Mouse (Mus musculus) limb, embryonic 15.5 days (tissue): ENCODE data around the gene Pdcd2l. TPM values are rescaled to one million over a fixed set of nuclear protein-coding genes. Genes with fewer than 3 reads are reported as not detected.

Source experiments
- ATAC-seq: fragments of 200-750 bp; cut with Nextera tagmentation; 2 replicates; pipeline ENCODE4 v1.8.0; 2017; ENCODE audit warnings: low read depth, moderate TSS enrichment; ENCODE audit not compliant: insufficient number of reproducible peaks, low FRiP score, low TSS enrichment
- H3K27ac ChIP-seq: fragments of 300-500 bp; sonication (generic); 2 replicates; pipeline ENCODE4 v1.5.1; 2015; ENCODE audit warnings: moderate library complexity, mild to moderate bottlenecking, inconsistent platforms
- H3K27me3 ChIP-seq: fragments of 300-500 bp; sonication (generic); 2 replicates; pipeline ENCODE4 v1.6.1; 2015; ENCODE audit warnings: inconsistent platforms
- H3K36me3 ChIP-seq: fragments of 300-500 bp; sonication (generic); 2 replicates; pipeline ENCODE4 v1.6.1; 2015; ENCODE audit warnings: inconsistent platforms
- H3K4me1 ChIP-seq: fragments of 300-500 bp; sonication (generic); 2 replicates; pipeline ENCODE4 v1.6.1; 2015; ENCODE audit warnings: inconsistent platforms
- H3K4me2 ChIP-seq: fragments of 300-500 bp; sonication (generic); 2 replicates; pipeline ENCODE4 v1.6.1; 2015; ENCODE audit warnings: mild to moderate bottlenecking, inconsistent platforms
- H3K4me3 ChIP-seq: fragments of 300-500 bp; sonication (generic); 2 replicates; pipeline ENCODE4 v1.5.1; 2015; ENCODE audit warnings: mild to moderate bottlenecking, inconsistent platforms
- H3K9ac ChIP-seq: fragments of 300-500 bp; sonication (generic); 2 replicates; pipeline ENCODE4 v1.6.1; 2015; ENCODE audit warnings: inconsistent platforms
- H3K9me3 ChIP-seq: fragments of 300-500 bp; sonication (generic); 2 replicates; pipeline ENCODE4 v1.6.1; 2016; ENCODE audit warnings: inconsistent platforms
- WGBS: fragments of 180-500 bp; shearing (Covaris S2); methylation state at CpG from one replicate; pipeline ENCODE4 v1.1.7; 2015; 5-methylcytosine and 5-hydroxymethylcytosine counted together
- polyA plus RNA-seq: library from polyadenylated mRNA; unstranded; fragments of >200 nt; fragmentation: Nextera tagmentation; extraction: Ambion mirVana; gene quantifications from 2 replicates; pipeline ENCODE4 v1.2.1, GENCODE M21; 2015

Pdcd2l gene
- polyA plus RNA-seq, 1 experiment from 2014 or later = 59.1 TPM

DNA sequence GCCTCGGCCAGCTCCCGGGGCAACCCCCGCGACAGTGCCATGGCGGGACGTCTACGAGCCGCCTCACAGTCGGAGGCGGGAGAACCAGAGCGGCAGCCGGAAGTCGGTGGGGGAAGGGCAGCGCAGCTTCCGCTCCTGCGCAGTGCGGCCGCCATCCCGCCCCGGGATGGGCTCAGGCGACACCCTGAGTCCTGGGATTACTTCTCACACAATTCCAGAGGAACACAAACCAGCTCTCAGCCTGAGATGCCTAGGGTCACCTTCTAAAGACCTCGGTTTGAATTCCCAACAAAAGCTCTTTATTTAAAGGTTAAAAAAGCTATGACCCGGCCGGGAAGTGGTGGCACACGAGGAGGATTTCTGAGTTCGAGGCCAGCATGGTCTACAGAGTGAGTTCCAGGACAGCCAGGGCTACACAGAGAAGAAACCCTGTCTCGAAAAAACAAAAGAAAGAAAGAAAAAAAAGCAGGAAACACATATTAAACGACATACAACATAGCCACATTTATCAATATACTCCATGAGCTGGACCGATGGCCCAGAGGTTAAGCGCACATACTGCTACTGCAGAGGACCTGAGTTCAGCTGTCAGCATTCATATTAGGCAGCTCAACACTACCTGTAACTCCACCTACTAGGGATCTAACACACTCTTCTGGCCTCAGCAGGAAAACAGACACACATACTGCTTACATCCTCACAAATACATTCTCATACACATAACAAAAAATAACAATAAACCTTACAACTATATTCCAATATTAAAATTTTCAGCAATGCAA, 27.8 kb downstream of the Pdcd2l start:
- Histone ChIP-seq H3K4me2 (peak overlapping the region; percentile 62), H3K9me3 (no peaks in the 10 kb centered on the region), H3K4me3 (peak overlapping the region; percentile 94), H3K4me1 (peaks cover 8% of the 10 kb centered on the region), H3K36me3 (peaks cover 15% of the 10 kb centered on the region), H3K9ac (peak overlapping the region; percentile 97), H3K27me3 (no peaks in the 10 kb centered on the region), H3K27ac (peak overlapping the region; percentile 92)
- ATAC-seq = peak; percentile 93
- WGBS = 9% methylated on average over 30 of the region's 30 CpGs

DNA sequence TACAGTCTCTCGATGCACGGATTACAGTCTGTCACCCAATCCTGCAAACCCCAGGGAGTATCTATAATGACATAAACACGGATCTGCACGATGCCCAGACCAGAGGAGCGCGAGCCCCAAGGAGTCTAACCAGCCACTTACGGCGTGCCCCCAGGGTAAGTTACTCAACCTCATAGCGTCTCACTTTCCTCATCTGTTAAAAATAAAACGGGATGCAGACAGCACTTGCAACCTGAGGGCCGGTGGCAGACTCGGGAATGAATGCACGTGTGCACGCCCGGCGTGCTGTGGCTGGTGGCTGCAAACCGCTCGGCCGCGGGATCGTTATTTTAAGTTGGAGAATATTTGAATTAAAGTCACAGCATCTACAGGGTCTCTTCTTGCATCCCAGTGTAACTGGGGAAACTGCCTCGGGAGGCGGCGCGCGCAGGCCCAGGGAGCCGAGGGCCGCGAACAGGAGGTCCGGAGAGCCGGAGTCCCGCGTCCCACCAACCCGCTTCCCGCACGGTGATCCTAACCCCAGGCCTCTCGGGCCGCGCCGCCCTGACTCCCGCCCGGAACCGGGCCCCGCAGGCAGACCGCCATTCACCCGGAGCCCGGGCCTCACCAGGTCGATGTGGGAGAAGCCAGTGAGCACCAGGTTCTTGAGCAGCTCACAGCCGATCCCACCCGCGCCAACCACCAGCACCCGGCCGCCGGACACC, 28.5 kb downstream of the Pdcd2l start:
- Histone ChIP-seq H3K27ac (peak overlapping the region; percentile 92), H3K9me3 (no peaks in the 10 kb centered on the region), H3K9ac (peak overlapping the region; percentile 97), H3K36me3 (peaks cover 23% of the 10 kb centered on the region), H3K4me2 (peak overlapping the region; percentile 62), H3K27me3 (no peaks in the 10 kb centered on the region), H3K4me1 (peaks cover 8% of the 10 kb centered on the region), H3K4me3 (peak overlapping the region; percentile 94)
- under 1% methylated on average over 54 of the region's 54 CpGs for WGBS
- ATAC-seq = peak; percentile 67

DNA sequence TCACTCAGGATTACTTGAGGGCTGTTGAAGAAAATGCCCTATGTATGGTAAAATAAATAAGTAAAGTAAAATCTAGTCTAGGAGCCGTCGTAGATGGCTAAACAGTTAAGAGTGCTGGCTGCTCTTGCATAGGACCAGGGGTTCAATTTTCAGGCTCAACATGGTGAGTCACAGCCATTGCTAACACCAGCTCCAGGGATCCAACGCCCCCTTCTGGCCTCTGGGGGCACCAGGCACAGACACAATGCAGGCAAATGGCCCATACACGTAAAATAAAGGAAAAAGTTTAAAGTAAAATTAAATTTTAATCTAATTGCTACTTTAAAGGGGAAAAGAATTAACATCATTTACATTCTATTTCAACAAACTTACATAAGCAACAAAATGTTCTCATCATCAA, 29.6 kb downstream of the Pdcd2l start:
- Histone ChIP-seq H3K4me1 (peaks cover 8% of the 10 kb centered on the region), H3K27ac (no peak overlapping the region), H3K4me3 (no peak overlapping the region), H3K9ac (no peak overlapping the region), H3K27me3 (no peaks in the 10 kb centered on the region), H3K36me3 (peaks cover 33% of the 10 kb centered on the region), H3K9me3 (no peaks in the 10 kb centered on the region), H3K4me2 (0 out of 2 replicates have a peak overlapping the region, but pooled peaks have one; percentile 19)
- 53% methylated on average over 4 of the region's 4 CpGs for WGBS
- ATAC-seq = no peak

DNA sequence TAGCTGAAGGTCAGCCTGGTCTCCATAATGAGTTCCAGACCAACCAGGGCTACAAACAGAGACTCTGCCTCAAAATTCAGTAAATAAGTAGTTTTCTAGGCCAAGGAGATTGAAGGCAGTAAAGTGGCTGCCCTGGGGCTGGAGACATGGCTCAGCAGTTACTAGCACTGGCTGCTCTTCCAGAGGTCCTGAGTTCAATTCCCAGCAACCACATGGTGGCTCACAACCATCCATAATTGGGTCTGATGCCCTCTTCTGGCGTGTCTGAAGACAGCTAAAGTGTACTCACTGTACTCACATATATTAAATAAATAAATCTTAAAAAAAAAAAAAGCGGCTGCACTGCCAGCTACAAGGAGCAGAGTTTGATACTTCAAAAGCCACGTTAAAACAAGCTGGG, 30.5 kb downstream of the Pdcd2l start:
- no peak for ATAC-seq
- H3K4me3 ChIP-seq = no peak overlapping the region
- WGBS = 81% methylated on average over 3 of the region's 3 CpGs
- H3K4me1 ChIP-seq = peaks cover 8% of the 10 kb centered on the region
- H3K9me3 ChIP-seq = no peaks in the 10 kb centered on the region
- H3K36me3 ChIP-seq = peaks cover 42% of the 10 kb centered on the region
- no peak overlapping the region for H3K9ac ChIP-seq
- H3K27ac ChIP-seq = no peak overlapping the region
- H3K4me2 ChIP-seq = no peak overlapping the region
- no peaks in the 10 kb centered on the region for H3K27me3 ChIP-seq

DNA sequence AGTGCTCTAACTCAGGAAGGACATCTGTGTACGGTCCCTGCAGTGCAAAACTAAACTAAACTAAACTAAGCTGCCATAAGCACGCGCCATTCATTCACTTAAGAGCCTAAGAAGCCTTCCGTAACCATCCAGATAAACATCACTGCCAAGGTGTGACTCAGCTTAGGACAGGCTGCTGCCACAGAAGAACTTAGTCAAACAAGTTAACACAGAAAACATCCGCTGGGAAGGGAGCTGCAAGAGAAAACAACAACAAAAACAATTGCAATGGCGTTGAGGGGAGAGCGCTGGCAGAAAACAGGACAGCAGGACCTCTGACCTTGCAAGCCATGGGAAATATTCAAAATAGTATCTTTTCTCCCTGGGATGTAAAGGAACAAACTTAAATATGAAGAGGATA, 31.8 kb downstream of the Pdcd2l start:
- H3K4me1 ChIP-seq = peaks cover 8% of the 10 kb centered on the region
- ATAC-seq = no peak
- no peaks in the 10 kb centered on the region for H3K9me3 ChIP-seq
- no peak overlapping the region for H3K4me2 ChIP-seq
- WGBS = 91% methylated on average over 7 of the region's 7 CpGs
- no peak overlapping the region for H3K4me3 ChIP-seq
- H3K27ac ChIP-seq = no peak overlapping the region
- H3K36me3 ChIP-seq = peaks cover 54% of the 10 kb centered on the region
- H3K9ac ChIP-seq = no peak overlapping the region
- H3K27me3 ChIP-seq = no peaks in the 10 kb centered on the region

DNA sequence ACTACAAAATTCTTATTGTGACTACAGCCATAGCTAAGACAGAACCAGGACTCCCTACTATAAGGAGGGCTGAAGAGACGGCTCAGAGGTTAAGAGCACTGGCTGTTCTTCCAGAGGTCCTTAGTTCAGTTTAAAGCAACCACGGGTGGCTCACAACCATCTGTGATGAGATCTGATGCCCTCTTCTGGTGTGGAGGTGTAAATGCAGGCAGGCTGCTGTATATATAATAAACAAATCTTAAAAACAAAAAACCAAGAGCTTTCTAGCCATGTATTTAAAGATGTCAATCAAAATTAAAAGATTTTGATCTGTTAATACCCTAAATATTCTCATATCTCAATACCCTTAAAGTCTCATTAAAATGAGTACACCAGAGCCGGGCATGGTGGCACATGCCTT, 37.3 kb downstream of the Pdcd2l start:
- ATAC-seq = no peak
- no peaks in the 10 kb centered on the region for H3K27me3 ChIP-seq
- H3K4me3 ChIP-seq = no peak overlapping the region

DNA sequence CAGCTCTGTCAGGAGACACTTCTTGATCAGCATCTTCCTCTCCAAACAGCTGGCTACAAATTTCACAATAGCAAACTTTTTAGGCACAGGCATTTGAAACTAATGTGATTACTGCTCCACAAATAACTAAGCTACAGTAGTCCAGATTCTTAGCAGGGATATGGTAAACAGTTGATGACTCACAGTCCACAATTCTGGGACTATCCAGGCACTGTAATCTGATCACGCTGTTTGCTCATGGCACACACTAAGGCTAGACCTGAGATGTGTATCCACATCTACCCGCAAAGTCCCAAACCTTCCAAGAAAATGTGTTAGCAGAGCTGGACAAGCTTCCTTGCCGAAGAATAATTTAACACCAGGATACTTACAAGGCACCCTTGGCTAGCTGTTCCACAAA, 38.5 kb downstream of the Pdcd2l start:
- no peaks in the 10 kb centered on the region for H3K9me3 ChIP-seq
- H3K27ac ChIP-seq = no peak overlapping the region
- ATAC-seq = no peak
- no peaks in the 10 kb centered on the region for H3K4me1 ChIP-seq
- H3K9ac ChIP-seq = no peak overlapping the region
- 95% methylated on average over 3 of the region's 3 CpGs for WGBS
- no peak overlapping the region for H3K4me3 ChIP-seq
- peaks cover 92% of the 10 kb centered on the region for H3K36me3 ChIP-seq
- H3K27me3 ChIP-seq = no peaks in the 10 kb centered on the region
- H3K4me2 ChIP-seq = no peak overlapping the region

More for the DNA sequence above, 37.3 kb downstream of the Pdcd2l start:
- Histone ChIP-seq H3K36me3 (peaks cover 91% of the 10 kb centered on the region), H3K9ac (no peak overlapping the region), H3K4me2 (no peak overlapping the region), H3K9me3 (no peaks in the 10 kb centered on the region), H3K27ac (no peak overlapping the region), H3K4me1 (no peaks in the 10 kb centered on the region)
- 91% methylated on average over 3 of the region's 3 CpGs for WGBS

DNA sequence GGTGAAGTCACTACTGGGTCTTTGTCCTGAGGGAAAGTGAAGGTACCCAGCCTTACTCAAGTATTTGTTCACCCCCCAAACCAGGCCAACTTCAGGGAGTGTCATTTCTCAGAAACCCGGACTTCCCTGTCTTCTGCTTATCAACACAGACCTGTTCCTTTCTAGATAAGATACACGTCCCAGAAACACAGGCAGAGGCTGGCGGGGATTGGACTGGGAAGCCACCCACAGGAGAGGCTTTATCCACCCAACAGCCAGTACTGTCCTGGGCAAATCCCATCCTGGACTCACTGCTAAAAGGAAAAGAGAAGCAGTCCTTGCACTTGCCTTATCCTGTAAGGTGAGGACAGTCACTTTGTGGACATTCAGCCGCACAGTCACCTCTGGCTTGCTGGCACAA, 49.3 kb downstream of the Pdcd2l start:
- WGBS = 95% methylated on average over 4 of the region's 4 CpGs

DNA sequence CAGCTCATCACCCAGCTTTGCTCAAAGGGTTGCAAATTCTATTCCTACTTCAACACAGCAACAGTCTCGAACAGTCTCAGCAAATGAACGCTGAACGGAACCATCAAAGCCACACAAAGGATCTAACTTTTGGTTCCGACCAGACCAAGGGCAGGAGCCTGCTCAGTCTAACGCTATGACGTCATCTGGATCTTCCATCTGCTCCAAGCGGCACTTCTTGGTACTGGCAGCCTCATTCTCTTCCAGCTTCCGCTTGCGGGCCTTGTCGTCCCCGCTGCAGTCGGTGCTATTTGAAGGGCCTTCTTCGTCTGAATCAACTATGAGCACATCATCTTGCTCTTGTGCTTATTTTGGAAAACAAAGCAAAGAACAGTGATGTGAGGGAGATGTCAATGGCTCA, 55.3 kb downstream of the Pdcd2l start:
- H3K36me3 ChIP-seq = peaks cover 60% of the 10 kb centered on the region
- H3K4me1 ChIP-seq = no peaks in the 10 kb centered on the region
- 94% methylated on average over 13 of the region's 13 CpGs for WGBS
- no peak overlapping the region for H3K27ac ChIP-seq
- ATAC-seq = no peak
- no peaks in the 10 kb centered on the region for H3K9me3 ChIP-seq
- H3K4me2 ChIP-seq = no peak overlapping the region
- H3K9ac ChIP-seq = no peak overlapping the region
- H3K27me3 ChIP-seq = no peaks in the 10 kb centered on the region
- no peak overlapping the region for H3K4me3 ChIP-seq

More for the DNA sequence above, 49.3 kb downstream of the Pdcd2l start:
- Histone ChIP-seq H3K27me3 (no peaks in the 10 kb centered on the region), H3K4me1 (no peaks in the 10 kb centered on the region), H3K9me3 (no peaks in the 10 kb centered on the region), H3K4me2 (no peak overlapping the region), H3K27ac (no peak overlapping the region), H3K36me3 (peaks cover 95% of the 10 kb centered on the region), H3K4me3 (no peak overlapping the region), H3K9ac (no peak overlapping the region)
- ATAC-seq = no peak

DNA sequence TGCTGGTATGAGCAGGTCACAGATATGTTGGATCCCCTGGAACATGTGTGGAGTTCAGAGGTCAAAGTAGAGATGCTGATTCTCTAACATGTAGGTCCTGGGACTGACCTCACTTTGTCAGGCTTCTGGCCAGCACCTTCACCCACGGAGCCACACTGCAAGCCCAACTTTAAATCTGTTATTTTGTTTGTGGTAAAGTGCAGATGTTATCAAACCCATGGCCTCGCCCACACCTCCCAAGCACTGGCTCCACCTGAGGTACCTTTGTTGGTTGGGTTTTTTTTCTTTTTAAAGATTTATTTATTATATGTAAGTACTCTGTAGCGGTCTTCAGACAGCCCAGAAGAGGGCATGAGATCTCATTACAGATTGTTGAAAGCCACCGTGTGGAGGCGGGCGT, 57.0 kb downstream of the Pdcd2l start:
- Histone ChIP-seq H3K27me3 (no peaks in the 10 kb centered on the region), H3K9ac (no peak overlapping the region), H3K4me2 (no peak overlapping the region), H3K9me3 (no peaks in the 10 kb centered on the region), H3K36me3 (peaks cover 46% of the 10 kb centered on the region), H3K4me3 (no peak overlapping the region), H3K27ac (no peak overlapping the region), H3K4me1 (no peaks in the 10 kb centered on the region)
- no peak for ATAC-seq
- WGBS = 86% methylated on average over 6 of the region's 6 CpGs
